Mouse (Mus musculus) v-Abl transformed pro-B cells (cell line): ENCODE measurements around the gene Tent4a.

ENCODE experiments used
- in situ Hi-C, 2 experiments: fragments of 400-800 bp; cut with MboI; formaldehyde crosslinking; loops; one replicate each; pipeline ENCODE4 v1.15.1; 2025; ENCODE audit not compliant: unreplicated experiment in 2 of 2

The Tent4a gene

DNA sequence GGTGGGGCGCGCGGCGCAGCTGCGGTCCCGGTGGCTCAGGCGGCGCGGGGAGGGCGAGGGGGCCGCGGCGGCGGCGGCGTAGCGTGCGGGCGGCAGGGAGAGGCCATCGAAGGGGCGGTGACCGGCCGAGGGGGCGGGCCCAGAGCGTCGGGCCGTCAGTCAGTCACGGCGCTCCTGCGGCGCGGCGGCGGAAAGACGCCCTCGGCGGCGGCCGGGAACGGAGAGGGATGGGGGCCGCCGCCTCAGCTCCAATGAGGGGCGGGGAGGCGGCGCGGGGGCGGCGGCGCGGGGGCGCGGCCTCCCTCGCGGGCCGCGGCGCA, at the start of gene Tent4a:
Gene Tent4a (minus strand): TSS at position 284 of the 320 bp plus-strand sequence.
- in situ Hi-C loops: loop anchor here in 1 of 2 experiments (10.0 kb wide), 2 partner anchors 281 to 949 kb away; partner anchors contain the start of genes Fastkd3 and Mtrr

DNA sequence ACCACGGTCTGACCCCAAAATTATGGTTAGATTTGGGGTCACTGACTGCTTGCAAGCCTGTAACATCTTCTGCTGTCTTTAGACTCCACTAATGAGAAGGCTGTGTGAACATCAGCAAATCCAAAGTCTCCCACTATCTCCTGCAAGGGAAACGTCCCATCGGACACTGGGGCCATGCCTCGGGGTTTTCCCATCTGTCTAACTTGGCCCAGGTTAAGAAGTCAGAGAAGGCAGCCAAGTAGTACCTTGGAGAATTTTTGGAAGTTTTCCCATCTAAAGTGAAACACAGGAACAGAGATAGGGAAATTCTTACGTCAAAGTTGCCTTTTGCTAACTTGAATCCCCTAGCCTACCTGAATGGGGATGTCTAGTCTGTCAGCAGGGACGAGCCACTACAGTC, 49.2 kb upstream of the Tent4a start:
- in situ Hi-C loops: no loop called here

DNA sequence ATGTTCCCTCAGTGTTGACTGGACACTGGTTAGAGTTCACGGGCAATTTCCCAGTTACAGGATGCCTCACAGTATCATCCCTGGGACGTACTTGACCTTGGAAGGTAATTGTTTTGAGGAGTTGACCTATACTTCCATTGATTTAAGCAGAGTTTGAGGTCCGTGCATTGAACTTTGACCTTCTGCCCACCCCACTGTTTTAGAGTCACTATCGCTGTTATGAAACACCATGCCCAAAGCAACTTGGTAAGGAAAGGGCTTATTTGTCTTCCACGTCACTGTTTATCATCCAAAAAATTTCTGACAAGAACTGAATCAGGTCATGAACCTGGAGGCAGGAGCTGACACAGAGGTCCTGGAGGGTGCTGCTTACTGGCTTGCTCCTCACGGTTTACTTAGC, 48.0 kb upstream of the Tent4a start:
- in situ Hi-C loops: no loop called here

DNA sequence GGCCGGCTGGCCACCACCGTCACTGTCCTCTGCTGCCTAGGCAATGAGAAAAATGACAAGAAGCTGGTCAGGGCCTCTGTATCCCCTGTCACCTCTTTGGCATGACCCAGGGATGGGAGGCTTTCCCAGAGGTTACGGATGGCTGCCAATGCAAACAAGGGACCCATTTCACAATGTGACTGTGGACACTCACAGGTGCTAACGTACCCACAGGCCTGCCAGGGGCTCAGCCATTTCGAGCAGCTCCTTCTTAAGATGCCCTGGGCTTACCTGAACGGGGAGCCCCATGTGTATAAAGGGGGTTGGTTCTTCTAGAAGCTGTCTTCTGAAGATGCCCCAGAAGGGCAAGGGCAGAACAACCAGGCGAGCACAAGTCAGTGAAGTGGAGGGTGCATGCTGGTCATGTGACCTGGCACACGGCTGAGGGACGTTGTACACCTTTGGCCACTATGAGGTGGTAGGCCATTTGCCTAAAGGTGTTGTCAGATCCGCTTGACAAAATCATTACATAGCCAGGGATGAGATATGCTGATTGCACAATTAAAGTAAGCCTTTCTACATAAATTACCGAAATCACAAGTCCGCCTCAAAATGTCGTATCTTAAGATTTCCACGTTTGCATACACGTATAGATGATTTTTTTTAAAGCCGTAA, 42.9 kb upstream of the Tent4a start:
- in situ Hi-C loops: no loop called here

DNA sequence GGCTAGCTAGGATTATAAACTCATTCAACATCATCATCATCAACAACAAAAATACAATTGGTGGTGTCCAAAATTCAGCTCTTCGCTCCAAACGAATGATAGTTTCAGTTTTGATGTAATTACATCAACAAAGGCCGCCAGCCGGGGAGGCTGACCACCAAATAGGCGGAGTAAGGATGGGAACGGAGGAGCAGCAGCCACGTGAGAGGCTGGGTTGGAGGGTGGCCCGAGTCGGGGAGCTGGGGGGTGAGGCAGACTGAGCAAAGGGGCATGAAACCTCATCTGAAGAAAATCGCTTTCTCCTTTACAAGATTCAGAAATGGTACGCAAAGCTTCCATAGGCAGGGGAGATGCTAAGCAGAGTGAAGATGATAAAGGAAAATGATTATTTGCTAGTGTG, 42.3 kb upstream of the Tent4a start:
- in situ Hi-C loops: no loop called here

DNA sequence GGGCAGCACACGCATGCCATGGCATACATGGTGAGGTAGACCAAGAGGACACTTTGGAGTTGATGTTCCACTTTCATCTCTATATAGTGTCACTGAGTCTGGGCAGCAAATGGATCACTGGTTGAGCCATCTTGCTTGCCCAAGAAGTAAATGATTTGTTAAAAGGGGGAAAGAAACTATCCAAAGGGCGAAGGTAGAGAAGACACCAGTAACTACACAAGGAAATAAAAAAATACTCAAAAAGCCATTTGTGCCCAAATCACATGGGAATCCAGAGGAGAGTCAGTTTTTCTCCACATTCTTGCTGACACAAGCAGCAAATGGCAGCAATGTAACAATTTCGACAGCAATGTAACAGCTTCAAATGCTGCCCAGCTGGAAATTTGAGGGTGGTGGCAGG, 38.2 kb upstream of the Tent4a start:
- in situ Hi-C loops: loop anchor here (25.0 kb wide), 2 partner anchors 415 to 1015 kb away; no protein-coding TSS in a partner anchor

DNA sequence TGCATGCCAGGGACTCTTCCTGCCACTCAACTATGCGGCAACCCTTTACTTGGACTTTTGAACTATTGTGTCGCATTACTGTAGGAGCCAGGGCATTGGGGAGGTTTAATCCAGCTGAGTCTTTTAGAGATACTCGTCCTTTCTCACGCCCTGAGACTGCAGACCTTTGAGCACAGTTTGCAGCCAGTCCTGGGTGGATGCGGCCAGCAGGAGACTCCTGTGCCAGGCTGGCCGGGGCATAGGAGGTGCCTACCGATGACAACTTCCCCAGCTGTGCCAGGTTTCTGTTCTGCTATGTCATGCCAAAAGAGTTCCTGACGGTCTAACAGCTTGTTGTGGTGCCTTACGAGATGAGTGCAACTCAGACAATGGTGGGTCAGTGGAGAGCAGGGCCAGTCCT, 34.8 kb upstream of the Tent4a start:
- in situ Hi-C loops: loop anchor here (25.0 kb wide), 2 partner anchors 418 to 1018 kb away; no protein-coding TSS in a partner anchor

DNA sequence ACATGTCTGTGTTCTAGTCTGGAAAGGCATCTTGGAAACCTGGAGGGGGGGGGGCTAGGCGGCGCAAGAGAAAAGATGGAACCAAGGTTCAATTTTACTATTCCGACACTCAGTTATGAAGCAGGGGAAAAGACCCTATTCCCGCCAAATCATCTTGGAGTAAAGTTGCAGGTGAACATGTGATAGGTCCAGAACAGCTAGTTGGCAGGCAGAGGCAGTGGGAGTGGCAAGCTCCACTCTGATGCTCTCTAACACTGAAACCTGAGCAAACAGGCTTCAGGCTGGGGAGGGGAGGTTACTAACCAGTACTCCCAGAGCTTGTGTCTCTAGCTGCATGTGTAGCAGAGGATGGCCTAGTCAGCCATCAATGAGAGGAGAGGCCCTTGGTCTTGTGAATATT, 31.0 kb upstream of the Tent4a start:
- in situ Hi-C loops: loop anchor here (25.0 kb wide), 2 partner anchors 422 to 1022 kb away; no protein-coding TSS in a partner anchor

DNA sequence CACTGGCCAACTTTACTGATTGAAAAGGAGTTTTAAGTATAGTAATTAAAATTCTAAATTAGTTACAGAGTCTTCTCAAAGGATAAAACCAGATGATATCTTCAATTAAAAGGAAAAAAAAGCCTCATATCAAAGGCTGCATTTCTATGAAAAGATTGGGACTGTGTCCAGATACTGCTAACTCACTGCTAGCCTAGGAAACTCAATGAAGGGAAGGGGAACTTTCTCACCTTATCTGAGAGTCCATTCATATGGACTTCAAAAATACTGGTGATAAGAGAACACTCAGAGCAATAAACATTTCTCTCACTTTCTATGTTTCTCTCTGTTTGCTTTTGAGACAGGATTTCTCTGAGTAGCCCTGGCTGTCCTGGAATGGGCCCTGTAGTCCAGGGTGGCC, 30.2 kb upstream of the Tent4a start:
- in situ Hi-C loops: loop anchor here (25.0 kb wide), 2 partner anchors 423 to 1023 kb away; no protein-coding TSS in a partner anchor

DNA sequence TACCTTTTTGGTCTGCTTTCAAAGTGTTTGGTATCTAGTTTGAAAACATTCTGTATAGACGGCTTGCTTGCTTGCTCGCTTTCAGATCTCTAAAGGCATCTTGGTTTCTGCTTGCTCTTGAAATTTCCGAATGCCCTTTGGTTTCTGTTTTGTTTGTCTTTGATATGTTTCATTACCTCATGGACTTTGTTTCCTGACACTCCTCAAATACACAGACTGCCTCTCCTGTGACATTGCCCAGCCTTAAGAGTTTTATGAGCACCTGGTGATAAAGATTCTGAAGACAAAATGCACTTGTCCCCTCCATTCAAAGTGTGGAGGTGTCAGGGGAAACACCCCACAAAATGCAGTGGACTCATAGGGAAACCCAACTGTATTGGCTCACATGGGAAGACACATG, 29.5 kb upstream of the Tent4a start:
- in situ Hi-C loops: loop anchor here (25.0 kb wide), 2 partner anchors 423 to 1023 kb away; no protein-coding TSS in a partner anchor

DNA sequence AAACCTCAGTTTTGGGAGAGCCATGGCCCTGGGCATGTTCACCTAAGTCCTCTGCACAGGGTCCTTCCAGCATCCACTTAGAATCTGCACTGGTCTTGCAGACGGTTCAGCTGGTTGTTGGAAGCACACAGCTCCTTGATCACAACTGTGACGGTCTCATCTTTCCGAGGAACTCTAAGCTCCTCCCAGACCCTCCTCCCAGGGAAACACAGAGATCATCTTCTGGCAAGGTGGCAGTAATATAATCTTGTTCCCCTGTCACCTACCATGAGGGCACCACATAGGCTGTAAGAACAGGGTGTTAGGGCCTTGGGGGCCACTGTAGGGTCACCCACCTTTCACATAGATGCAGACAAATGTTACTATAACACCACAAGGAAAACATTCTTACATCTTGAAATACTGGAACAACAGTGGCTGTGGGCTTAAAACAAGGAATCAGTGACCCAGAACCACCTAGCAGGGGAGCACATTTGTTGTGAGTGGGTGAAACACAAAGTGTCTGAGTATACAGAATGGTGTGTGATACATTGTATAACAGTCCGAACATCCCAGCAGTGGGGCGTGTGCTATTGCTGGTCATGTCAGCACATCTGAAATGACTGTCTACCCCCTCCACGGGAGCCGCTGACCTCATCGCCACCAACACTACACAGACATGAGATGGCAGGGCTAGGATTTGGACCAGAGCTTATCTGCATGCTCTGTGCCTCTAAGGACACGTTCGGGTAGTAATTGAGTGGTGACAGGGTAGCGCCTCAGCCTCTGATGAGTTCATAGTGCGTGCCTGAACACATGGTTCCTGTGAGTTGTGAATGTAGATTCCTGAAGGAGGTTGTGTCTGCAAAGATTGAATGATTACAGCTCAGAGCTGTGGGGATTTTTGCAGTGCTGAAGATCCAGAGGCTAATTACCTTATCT, 28.5 kb upstream of the Tent4a start:
- in situ Hi-C loops: loop anchor here (25.0 kb wide), 2 partner anchors 424 to 1024 kb away; no protein-coding TSS in a partner anchor

DNA sequence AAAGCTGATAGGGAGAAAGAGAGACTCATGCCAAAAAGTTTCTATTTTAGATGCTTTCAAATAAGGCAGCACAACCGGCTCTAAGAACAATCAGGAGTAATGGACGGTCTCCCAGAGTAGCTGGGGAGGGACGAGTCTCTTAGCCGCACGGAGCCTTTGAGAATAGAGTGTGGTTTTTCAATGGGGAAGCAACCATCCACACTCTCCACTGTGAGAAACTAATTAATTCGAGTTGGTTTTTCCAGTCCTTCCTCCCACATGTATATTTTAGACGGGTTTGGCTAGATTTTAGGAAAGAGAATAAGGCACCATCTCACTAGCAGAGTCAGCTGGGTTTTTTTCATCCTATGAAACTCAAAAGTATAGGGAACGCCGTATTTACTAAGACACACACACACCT, 27.6 kb upstream of the Tent4a start:
- in situ Hi-C loops: loop anchor here (25.0 kb wide), 2 partner anchors 425 to 1025 kb away; no protein-coding TSS in a partner anchor

DNA sequence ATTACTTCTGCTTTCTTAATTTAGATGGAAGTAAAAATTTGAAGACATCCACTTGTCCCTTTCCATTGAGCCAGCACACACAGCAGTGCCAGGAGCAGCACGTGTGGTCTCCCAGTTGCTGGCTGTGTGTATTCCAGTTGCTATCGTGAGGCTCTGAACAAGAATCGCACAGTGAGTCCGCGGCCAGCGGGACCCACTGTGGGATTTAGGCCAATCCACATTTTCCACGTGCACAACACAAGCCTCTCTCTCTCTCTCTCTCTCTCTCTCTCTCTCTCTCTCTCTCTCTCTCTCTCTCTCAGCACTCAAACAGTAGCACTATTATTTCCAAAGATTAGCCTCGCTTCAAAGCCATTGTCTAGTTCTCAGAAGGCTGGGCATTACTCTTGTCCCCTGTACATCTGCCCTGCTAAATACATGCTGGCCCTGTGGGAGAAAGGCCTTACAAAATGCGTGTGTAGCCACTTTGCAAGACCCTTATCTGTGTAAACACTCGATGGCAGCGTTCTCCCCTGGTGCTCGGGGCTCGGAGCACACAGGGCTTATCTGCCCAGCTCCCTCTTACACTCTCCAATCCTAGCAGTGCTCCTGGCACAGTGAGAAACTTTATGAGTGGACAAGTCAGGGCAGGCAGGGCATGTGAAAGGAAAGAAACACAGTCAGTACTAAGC, 25.0 kb upstream of the Tent4a start:
- in situ Hi-C loops: loop anchor here (10.0 to 25.0 kb wide), 4 partner anchors 428 to 1028 kb away; no protein-coding TSS in a partner anchor

DNA sequence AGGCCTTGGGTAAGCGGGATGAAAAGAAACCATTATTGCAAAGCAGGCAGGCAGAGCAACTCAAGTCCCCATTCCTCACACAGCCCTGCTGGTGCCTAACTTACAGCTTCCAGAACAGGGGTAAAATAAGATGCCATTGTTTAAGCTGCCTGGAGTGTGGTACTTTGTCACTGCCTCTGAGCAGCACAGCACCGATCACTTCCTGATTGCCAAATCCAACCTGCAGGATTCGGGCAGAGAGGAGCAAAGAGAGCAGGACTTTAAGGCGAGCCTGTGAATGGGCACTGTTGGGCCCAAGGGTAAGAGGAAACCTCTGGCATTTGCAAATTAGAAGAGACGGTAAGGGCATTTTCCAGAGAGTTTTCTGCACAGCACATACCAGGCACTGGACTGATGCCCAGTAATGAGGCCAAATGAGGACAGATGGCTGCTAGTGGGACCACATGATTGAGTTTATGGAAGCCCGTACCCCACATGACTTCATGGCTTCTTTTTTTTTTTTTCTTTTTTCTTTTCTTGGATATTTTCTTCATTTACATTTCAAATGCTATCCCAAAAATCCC, 23.8 kb upstream of the Tent4a start:
- in situ Hi-C loops: loop anchor here (10.0 to 25.0 kb wide), 4 partner anchors 429 to 1029 kb away; no protein-coding TSS in a partner anchor

DNA sequence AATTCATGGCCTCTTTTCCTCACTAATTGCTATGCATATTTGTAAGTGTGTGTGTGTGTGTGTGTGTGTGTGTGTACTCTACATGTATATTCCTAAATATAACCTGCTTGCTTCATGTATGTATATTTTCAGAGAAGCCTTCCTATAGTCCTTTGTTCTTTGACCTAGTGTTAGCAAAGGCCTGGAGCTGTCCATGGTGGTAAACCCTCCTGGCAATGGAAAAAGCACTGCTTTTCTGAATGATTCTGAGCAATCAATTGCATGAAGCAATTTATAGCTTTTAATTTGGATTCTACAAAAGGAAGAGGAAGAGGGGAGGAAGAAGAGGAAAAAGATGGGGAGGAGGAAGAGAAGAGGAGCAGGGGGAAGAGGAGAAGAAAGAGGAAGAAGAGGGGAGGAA, 22.3 kb upstream of the Tent4a start:
- in situ Hi-C loops: loop anchor here (10.0 to 25.0 kb wide), 4 partner anchors 431 to 1031 kb away; no protein-coding TSS in a partner anchor

DNA sequence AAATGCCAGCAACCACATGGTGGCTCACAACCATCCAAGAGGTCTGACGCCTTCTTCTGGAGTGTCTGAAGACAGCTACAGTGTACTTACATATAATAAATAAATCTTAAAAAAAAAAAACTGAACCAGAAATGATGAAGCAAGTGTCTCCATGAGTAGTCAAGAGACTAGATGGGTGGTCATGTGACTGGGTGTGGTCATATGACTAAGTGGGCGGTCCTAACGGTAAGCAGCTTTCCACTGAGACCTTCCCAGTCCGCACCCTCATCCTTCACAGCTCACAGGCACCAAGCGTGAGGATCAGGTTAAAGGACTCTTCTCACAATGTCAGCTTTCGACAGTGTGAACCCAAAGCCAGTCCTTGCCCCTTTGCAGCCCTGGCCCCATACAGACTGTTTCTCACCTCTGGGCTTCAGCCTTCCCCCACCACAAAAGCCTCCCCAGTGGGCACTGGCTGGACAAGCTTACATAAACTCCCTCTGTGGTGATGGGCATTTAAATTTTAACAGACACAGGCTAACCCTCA, 21.6 kb upstream of the Tent4a start:
- in situ Hi-C loops: loop anchor here (10.0 to 25.0 kb wide), 4 partner anchors 431 to 1031 kb away; no protein-coding TSS in a partner anchor

DNA sequence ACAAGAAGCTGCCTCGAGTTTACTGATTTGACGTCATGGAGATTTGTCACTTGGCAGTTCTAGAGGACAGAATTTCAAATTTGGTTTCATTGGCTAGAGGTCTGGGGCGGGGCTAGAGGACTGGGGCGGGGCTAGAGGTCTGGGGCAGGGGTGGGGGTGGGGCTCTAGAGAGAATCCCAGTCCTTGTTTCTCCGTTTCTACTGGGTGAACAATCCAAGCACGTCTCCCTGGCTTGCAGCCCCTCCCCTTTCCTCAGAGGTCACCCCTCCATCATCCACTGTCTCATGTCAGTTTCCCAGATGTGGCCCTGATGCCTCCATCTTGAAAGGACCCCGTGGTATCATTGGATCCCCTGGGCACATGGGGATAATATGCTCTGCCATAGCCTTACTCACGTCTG, 20.6 kb upstream of the Tent4a start:
- in situ Hi-C loops: loop anchor here (10.0 to 25.0 kb wide), 4 partner anchors 432 to 1032 kb away; no protein-coding TSS in a partner anchor

DNA sequence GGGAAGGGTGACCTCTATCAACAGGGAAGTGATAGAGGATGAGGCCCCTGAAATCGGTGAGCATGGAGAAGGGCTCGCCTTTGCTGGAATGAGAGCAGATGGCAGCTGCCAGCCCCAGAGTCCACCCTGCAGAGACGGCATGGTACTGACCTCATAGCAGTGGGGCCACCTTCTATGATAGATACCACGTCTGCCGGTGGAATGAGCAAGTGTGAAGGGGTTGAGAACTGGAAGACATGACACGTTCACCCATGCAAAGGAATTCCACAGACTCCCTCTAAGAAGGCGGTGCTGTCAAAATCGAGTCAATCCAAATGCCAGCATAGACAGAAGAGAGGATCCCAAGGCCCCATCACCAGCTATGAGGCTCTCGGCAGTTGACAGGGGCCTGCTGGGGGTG, 19.8 kb upstream of the Tent4a start:
- in situ Hi-C loops: loop anchor here (5.0 to 25.0 kb wide), 6 partner anchors 98 to 1033 kb away; no protein-coding TSS in a partner anchor

DNA sequence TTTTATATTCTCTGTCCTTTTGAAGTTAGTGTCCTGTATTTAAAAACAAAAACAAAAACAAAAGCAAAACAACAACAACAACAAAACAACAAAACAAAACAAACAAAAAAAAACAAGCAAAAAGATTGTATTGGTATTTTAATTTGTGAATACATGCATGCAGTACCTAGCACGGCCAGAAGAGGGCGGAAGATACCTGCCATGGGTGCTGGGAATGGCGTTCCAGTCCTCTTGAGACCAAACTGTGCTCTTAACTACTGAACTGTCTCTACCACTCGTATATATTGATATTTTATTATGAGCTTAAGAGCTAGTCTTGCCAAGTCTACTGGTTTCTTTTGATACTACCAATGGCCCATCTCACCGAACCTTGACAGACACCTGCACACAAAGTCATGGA, 18.6 kb upstream of the Tent4a start:
- in situ Hi-C loops: loop anchor here (5.0 to 25.0 kb wide), 6 partner anchors 99 to 1034 kb away; no protein-coding TSS in a partner anchor

DNA sequence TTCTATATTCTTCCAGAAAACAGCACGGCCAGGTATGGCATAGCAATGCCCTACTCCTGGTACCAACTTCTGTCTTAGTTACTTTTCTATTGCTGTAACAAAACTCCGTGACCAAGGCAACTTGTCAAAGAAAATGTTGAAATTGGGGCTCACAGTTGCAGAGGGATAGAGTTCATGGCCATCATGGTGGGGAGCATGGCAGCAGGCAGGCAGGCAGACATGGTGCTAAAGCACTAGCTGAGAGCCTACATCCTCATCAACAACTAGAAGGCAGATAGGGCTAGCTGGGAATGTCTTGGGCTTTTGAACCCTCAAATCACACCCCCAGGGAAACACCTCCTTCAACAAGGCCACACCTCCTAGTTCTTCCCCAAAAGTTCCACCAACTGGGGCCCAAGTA, 16.4 kb upstream of the Tent4a start:
- in situ Hi-C loops: loop anchor here (5.0 to 25.0 kb wide), 6 partner anchors 101 to 1036 kb away; no protein-coding TSS in a partner anchor
